Mouse (Mus musculus) naive thymus-derived CD4-positive, alpha-beta T cell, adult 2 months (primary cell): ENCODE measurements at regions not wholly inside any gene's neighbourhood (a gene's known extent, or its start where the extent isn't known, plus 50 kb on each side); places are given as distances from the start of the nearest gene placed in this dataset.

ENCODE experiments used
- DNase-seq: peaks from one replicate; pipeline ENCODE4 v3.0.0-alpha.2; 2011; ENCODE audit warnings: low read depth

GRCm38 (mm10) chr4:95105424-95105823 is 53.4 kb upstream of the Jun start:
- DNase-seq: peak; percentile 17

- peak; percentile 83 for DNase-seq
Measured at GRCm38 (mm10) chr4:95105926-95106622, 54.1 kb upstream of the Jun start.

GRCm38 (mm10) chr4:95106881-95107665 is 55.1 kb upstream of the Jun start:
- peak; percentile 47 for DNase-seq

- no peak for DNase-seq
Measured at GRCm38 (mm10) chr4:95108811-95109210, 56.8 kb upstream of the Jun start.

- no peak for DNase-seq
Measured at GRCm38 (mm10) chr4:95110828-95111227, 58.8 kb upstream of the Jun start.

- DNase-seq: peak; percentile 34
Measured at GRCm38 (mm10) chr4:95117158-95117681, 65.2 kb upstream of the Jun start.

GRCm38 (mm10) chr4:95120876-95121275 is 68.9 kb upstream of the Jun start:
- no peak for DNase-seq

- DNase-seq: no peak
Measured at GRCm38 (mm10) chr4:95125346-95125745, 73.3 kb upstream of the Jun start.

- no peak for DNase-seq
Measured at GRCm38 (mm10) chr4:95127970-95128369, 75.9 kb upstream of the Jun start.

- no peak for DNase-seq
Measured at GRCm38 (mm10) chr4:95133815-95134214, 81.8 kb upstream of the Jun start.

GRCm38 (mm10) chr4:95134611-95135010 is 82.6 kb upstream of the Jun start:
- no peak for DNase-seq

GRCm38 (mm10) chr4:95137413-95138143 is 85.6 kb upstream of the Jun start:
- no peak for DNase-seq

GRCm38 (mm10) chr4:95138676-95139075 is 86.7 kb upstream of the Jun start:
- DNase-seq: no peak

GRCm38 (mm10) chr4:95141253-95141652 is 89.2 kb upstream of the Jun start:
- DNase-seq: no peak

GRCm38 (mm10) chr4:95143130-95143529 is 91.1 kb upstream of the Jun start:
- DNase-seq: no peak

GRCm38 (mm10) chr4:95143668-95144067 is 91.6 kb upstream of the Jun start:
- DNase-seq: no peak

- DNase-seq: no peak
Measured at GRCm38 (mm10) chr4:95144440-95144839, 92.4 kb upstream of the Jun start.

GRCm38 (mm10) chr4:95146268-95146667 is 94.2 kb upstream of the Jun start:
- no peak for DNase-seq

- DNase-seq: no peak
Measured at GRCm38 (mm10) chr4:95148665-95149064, 96.6 kb upstream of the Jun start.

GRCm38 (mm10) chr4:95151678-95152077 is 99.7 kb upstream of the Jun start:
- no peak for DNase-seq

- no peak for DNase-seq
Measured at GRCm38 (mm10) chr4:95152431-95153115, 100.6 kb upstream of the Jun start.

GRCm38 (mm10) chr4:95153737-95154287 is 101.8 kb upstream of the Jun start:
- DNase-seq: no peak
